Mouse (Mus musculus) brain, adult 10 weeks (tissue): ENCODE data around the gene Gm20388. TPM values are rescaled to one million over a fixed set of nuclear protein-coding genes. Genes with fewer than 3 reads are reported as not detected.

Experiments used
- polyA plus RNA-seq: library from polyadenylated mRNA; stranded (reverse); fragments of 350-450 nt; fragmentation: Illumina TruSeq; extraction: RNeasy Lipid Tissue Mini Kit (QIAGEN cat#74804); gene quantifications from one replicate; pipeline ENCODE4 v1.2.3, GENCODE M21; 2015; ENCODE audit warnings: low read depth, low replicate concordance

Gene Gm20388
- polyA plus RNA-seq, 1 experiment from 2014 or later = 14.6 TPM

GRCm38 (mm10) chr8:123477737-123478258 lies 3567.2 kb downstream of the Gm20388 start, which contains the start of gene Afg3l1:
Afg3l1 (plus strand) TSS chr8:123477903.

GRCm38 (mm10) chr8:123514781-123515539 lies 3604.3 kb downstream of the Gm20388 start, which contains the start of gene Dbndd1:
Dbndd1 (minus strand) TSS chr8:123515463.

GRCm38 (mm10) chr8:123518667-123519066 lies 3608.0 kb downstream of the Gm20388 start, which contains the start of gene Gas8:
Gas8 (plus strand) TSS chr8:123518834.

DNA sequence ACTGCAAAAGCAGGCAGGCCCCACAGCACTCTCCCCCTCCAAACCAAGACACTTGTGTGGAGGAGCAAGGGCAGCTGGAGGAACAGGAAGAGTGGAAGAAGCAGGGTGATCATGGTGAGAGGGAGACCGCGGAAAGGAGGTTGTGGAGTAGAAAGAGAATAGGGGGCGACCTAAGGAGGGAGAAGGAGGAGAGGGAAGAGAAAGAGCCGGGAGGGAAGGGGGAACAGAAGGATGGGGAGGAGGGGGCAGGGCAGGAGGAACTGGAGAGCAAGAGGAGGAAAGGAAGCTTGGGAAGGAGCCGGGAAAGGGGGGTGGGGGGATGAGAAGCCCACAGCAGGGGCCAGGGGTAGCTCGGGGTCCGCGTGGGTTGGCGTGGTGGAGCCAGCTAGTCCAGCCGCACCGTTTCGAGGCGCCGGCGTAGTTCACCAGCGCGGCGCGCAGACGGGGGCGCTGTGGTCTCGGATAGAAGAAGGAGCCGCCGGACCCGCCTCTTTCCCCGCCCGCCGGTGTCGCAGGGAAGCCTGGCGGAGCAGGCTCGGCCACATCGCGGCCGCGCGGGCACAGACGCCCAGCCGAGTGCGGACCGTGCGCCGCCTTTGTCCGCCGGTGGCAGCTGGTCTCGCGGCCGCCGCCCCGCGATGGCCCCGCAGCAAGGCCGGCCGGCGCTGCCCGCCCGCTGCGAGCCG lies 3742.8 kb downstream of the Gm20388 start, which contains the start of gene Rhou:
TSS of gene Rhou (plus strand) at position 622 of the 686 bp plus-strand sequence.

GRCm38 (mm10) chr8:123805718-123806373 lies 3895.2 kb downstream of the Gm20388 start, which contains the start of gene Rab4a:
Rab4a (plus strand) TSS chr8:123805985.

DNA sequence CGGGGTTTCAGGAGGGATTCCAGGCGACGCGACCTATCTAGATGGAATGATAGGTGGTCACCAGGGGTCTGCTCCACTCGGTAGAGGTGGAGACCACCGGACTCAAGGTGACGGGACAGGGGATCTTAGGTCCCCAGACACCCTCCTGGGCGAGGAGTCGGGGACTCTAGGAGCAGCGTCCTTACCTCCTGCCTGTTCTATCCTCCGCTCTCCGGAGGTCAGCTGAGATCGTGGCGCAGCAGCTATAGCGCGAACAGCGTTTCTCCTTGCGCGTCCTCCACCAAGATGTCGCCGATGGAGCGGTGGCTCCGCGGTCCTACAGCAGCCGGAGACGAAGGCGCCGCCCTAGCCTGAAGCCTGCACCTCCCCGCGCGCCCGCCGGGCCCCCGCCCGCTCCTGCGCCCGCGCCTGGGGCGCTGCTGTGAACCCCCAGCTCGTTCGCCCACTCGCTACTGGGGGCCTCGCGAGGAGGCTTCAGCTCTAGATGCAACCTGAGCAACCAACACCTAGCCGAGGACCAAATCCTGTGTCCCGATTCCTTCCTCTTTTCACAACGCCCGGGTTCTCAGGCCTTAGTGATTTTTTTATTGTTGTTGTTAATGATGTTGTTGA lies 3949.1 kb downstream of the Gm20388 start, which contains the start of gene Ccsap:
TSS of gene Ccsap (minus strand) at position 562 of the 612 bp plus-strand sequence.

GRCm38 (mm10) chr8:123894502-123895097 lies 3984.0 kb downstream of the Gm20388 start, which contains the start of gene Acta1:
Acta1 (minus strand) TSS chr8:123894751.

GRCm38 (mm10) chr8:123948942-123949685 lies 4038.5 kb downstream of the Gm20388 start, which contains the start of gene Nup133:
Nup133 (minus strand) TSS chr8:123949265.

DNA sequence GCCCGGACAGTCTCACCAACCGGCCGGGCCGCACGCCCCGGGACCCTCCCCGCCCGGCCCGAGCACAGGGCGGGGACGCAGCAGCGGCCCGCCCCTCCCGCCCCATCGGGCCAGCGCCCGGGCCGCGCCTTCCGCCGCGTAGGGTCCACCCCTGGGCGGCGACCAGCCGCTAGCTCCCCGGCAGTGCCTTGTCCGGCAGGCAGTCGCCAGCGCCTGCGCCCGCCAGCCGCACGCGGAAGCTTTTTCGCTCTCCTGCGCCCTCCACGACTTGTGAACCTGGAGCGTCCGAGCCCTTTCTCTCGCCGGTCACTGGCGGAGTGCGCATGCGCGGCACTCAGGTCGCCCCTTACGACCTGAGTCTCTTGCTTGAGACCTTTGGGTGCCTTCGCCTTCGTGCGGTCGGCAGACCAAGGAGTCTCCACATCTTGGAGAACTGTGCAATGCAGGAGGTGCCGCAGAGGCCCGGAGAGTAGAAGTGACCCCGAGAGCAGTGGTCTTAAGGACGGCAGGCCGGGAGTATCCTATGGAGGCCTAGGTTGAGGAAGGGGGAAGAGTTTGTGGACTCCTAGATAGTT lies 4072.3 kb downstream of the Gm20388 start, which contains the start of gene Abcb10:
TSS of gene Abcb10 (minus strand) at position 297 of the 575 bp plus-strand sequence.

GRCm38 (mm10) chr8:124021237-124022227 lies 4110.9 kb downstream of the Gm20388 start, which contains the start of the genes Taf5l and Urb2:
Taf5l (minus strand) TSS chr8:124021397.
Urb2 (plus strand) TSS chr8:124021508.

GRCm38 (mm10) chr8:124231176-124231484 lies 4320.5 kb downstream of the Gm20388 start, which contains the start of gene Galnt2:
Galnt2 (plus strand) TSS chr8:124231391.

Other genes starting within 250 kb of the Gm20388 start
- 13.4 TPM for gene Wfdc1, start 244.5 kb upstream of the Gm20388 start, polyA plus RNA-seq
- 0.61 TPM for gene Atp2c2, start 210.8 kb upstream of the Gm20388 start, polyA plus RNA-seq
- gene Tldc1, start 132.4 kb upstream of the Gm20388 start, polyA plus RNA-seq = 9.2 TPM
- gene Cotl1, start 70.3 kb upstream of the Gm20388 start, polyA plus RNA-seq = 74.6 TPM
- gene Klhl36, start 48.6 kb upstream of the Gm20388 start, polyA plus RNA-seq = 6.1 TPM
- gene Usp10, start 481 bp upstream of the Gm20388 start, polyA plus RNA-seq = 63.0 TPM
- 1.9 TPM for gene Crispld2, start 81.6 kb downstream of the Gm20388 start, polyA plus RNA-seq
- gene Zdhhc7, start 190.6 kb downstream of the Gm20388 start, polyA plus RNA-seq = 22.8 TPM
- gene 6430548M08Rik, start 203.3 kb downstream of the Gm20388 start, polyA plus RNA-seq = 149 TPM